Mouse (Mus musculus) heart, embryonic 16.5 days (tissue): ENCODE results near the gene Dnah7c. TPM values are rescaled to one million over a fixed set of nuclear protein-coding genes. Genes with fewer than 3 reads are reported as not detected.
"Not testable (repeated sequence)": the region's sequence is repeated elsewhere in the genome, so short reads cannot be mapped to it uniquely, and the experiment has no call there.

Source experiments
- ATAC-seq: fragments of 200-750 bp; cut with Nextera tagmentation; replicated peaks from 2 replicates; pipeline ENCODE4 v1.8.0; 2017; ENCODE audit warnings: moderate number of reproducible peaks; ENCODE audit not compliant: insufficient read depth, low FRiP score; ENCODE audit errors: extremely low read depth
- H3K27ac ChIP-seq: fragments of 300-500 bp; sonication (generic); 2 replicates; pipeline ENCODE4 v1.5.1; 2014; ENCODE audit warnings: mild to moderate bottlenecking, low read length, control low read depth, moderate library complexity
- H3K27me3 ChIP-seq: fragments of 300-500 bp; sonication (generic); 2 replicates; pipeline ENCODE4 v1.6.1; 2014; ENCODE audit warnings: low read length, mixed read lengths; ENCODE audit not compliant: control insufficient read depth, insufficient read depth
- H3K36me3 ChIP-seq: fragments of 300-500 bp; sonication (generic); 2 replicates; pipeline ENCODE4 v1.6.1; 2014; ENCODE audit not compliant: control insufficient read depth, insufficient read depth
- H3K4me1 ChIP-seq: fragments of 300-500 bp; sonication (generic); 2 replicates; pipeline ENCODE4 v1.6.1; 2014; ENCODE audit warnings: low read length, mixed read lengths; ENCODE audit not compliant: control insufficient read depth, insufficient read depth
- H3K4me2 ChIP-seq: fragments of 300-500 bp; sonication (generic); 2 replicates; pipeline ENCODE4 v1.6.1; 2014; ENCODE audit warnings: low read depth, mild to moderate bottlenecking, control low read depth, low read length
- H3K4me3 ChIP-seq: fragments of 300-500 bp; sonication (generic); 2 replicates; pipeline ENCODE4 v1.5.1; 2014; ENCODE audit warnings: mild to moderate bottlenecking, control low read depth, low read length
- H3K9ac ChIP-seq: fragments of 300-500 bp; sonication (generic); 2 replicates; pipeline ENCODE4 v1.6.1; 2014; ENCODE audit warnings: low read length, control low read depth
- H3K9me3 ChIP-seq: fragments of 300-500 bp; sonication (generic); replicated peaks from 2 replicates; pipeline ENCODE4 v1.6.1; 2016; ENCODE audit warnings: low read length; ENCODE audit not compliant: control insufficient read depth
- WGBS: fragments of 180-500 bp; shearing (Covaris S2); extraction: QIAGEN DNeasy Blood & Tissue Kit; methylation state at CpG from one replicate; pipeline ENCODE4 v1.1.7; 2014; 5-methylcytosine and 5-hydroxymethylcytosine counted together
- polyA plus RNA-seq: library from polyadenylated mRNA; unstranded; fragments of >200 nt; fragmentation: Nextera tagmentation; extraction: Ambion mirVana; gene quantifications from 2 replicates; pipeline ENCODE4 v1.2.1, GENCODE M21; 2015

The Dnah7c gene
- polyA plus RNA-seq, 1 experiment from 2014 or later, result 0.13 TPM

DNA sequence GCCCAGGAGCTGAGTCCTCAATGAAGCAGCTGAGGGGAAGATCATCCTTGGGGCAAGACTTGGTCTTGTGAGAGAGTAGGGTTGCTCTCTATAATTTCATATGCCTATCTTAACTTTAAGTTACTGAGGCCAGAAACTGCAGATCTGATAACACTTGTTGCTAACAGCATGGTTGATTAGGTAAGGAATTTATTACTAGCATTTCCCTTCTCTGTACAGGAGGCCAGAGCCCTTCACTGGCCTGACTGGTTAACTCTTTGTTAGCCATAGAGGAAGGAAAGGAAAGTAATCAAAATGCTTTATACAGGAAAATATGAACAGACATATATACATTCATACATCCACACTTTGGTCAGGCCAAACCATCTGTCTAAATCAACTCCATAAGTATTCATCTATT is 95.6 kb downstream of the Dnah7c start:
- no peak overlapping the region for H3K4me2 ChIP-seq
- no peaks in the 10 kb centered on the region for H3K27me3 ChIP-seq
- ATAC-seq, result no peak
- H3K4me1 ChIP-seq, result no peaks in the 10 kb centered on the region
- H3K9ac ChIP-seq, result no peak overlapping the region
- H3K4me3 ChIP-seq, result no peak overlapping the region
- no peaks in the 10 kb centered on the region for H3K9me3 ChIP-seq
- no peaks in the 10 kb centered on the region for H3K36me3 ChIP-seq
- H3K27ac ChIP-seq, result no peak overlapping the region

DNA sequence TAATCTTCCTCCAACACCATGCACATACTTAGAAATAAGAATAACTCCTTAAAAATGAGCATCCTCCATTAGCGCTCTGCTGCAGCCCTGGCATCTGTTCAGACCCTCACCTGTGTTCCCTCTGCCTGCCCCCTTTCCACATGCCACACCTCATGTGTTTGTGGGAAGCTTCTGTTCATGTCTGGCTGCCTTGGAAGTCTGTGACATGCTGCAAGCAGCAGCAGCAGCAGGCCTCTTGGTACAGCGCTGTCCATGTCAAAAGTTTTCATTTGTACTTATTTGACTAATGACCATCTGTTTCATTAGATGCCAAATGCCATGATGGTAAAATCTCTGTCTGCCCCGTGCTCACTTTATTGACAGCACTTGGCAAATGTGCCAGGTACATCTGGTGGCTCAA is 101.1 kb downstream of the Dnah7c start:
- H3K9ac ChIP-seq, H3K9me3 ChIP-seq, H3K36me3 ChIP-seq, H3K4me3 ChIP-seq, ATAC-seq, H3K4me1 ChIP-seq, H3K4me2 ChIP-seq, H3K27me3 ChIP-seq, H3K27ac ChIP-seq: not testable (repeated sequence)
- WGBS, result 52% methylated on average over 3 of the region's 3 CpGs

DNA sequence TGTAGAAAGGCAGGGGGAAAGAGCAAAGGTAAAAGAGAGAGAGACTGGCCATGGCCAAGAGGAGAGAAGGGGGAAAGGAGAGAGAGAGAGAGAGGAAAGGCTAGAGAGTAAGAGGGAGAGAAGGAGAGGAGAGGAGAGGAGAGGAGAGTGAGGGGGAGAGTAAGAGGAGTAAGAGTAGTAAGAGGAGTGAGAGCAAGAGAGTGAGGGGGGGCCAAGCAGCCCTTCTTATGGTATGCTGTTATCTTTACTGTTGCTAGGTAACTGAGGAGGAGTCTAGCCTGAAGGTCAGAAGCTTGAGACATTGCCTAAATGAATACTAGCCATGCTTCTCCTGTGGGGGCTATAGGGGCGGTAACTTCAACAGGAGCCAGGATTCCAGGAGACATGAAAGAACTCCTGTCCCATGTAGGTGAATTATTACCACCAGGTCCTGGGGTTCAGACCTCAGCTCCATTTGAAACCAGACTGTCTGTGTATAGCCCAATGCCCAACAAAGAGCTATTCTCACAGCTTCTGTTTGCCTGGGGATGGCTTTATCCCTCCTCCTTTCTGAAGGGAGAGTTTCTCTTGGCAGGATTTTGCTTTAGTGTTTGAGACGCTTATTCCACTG is 119.5 kb downstream of the Dnah7c start:
- H3K9ac ChIP-seq, result no peak overlapping the region
- H3K27me3 ChIP-seq, result no peaks in the 10 kb centered on the region
- H3K9me3 ChIP-seq, result no peaks in the 10 kb centered on the region
- no peaks in the 10 kb centered on the region for H3K36me3 ChIP-seq
- no peak overlapping the region for H3K4me3 ChIP-seq
- H3K4me2 ChIP-seq, result no peak overlapping the region
- no peak overlapping the region for H3K27ac ChIP-seq
- WGBS, result 61% methylated on average over 2 of the region's 2 CpGs
- H3K4me1 ChIP-seq, result peaks cover 2% of the 10 kb centered on the region; the same call in 1 of the 2 replicates
- no peak for ATAC-seq

DNA sequence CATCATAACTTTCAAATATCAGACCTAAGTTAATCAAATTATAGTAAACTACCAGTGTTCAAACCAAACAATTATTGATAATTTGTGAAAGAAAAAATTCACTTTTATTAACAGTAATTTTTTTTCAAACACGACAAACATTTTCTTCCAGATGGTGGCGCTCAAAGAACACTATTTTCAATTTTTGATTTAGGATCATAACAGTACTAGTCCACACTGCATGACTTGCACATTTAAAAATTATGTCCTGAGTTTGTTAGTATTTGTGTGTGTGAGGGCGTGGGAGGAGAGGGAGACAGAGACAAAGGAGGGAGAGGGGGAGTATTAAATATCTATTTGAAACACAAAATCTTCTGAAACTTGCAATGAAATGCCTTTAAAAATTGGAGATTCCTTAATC is 155.0 kb downstream of the Dnah7c start:
- H3K4me2 ChIP-seq, result no peak overlapping the region
- no peak overlapping the region for H3K27ac ChIP-seq
- H3K4me1 ChIP-seq, result no peaks in the 10 kb centered on the region
- no peaks in the 10 kb centered on the region for H3K36me3 ChIP-seq
- no peaks in the 10 kb centered on the region for H3K9me3 ChIP-seq
- H3K27me3 ChIP-seq, result no peaks in the 10 kb centered on the region
- ATAC-seq, result no peak
- no peak overlapping the region for H3K4me3 ChIP-seq
- WGBS, result 28% methylated on average over 3 of the region's 3 CpGs
- no peak overlapping the region for H3K9ac ChIP-seq

DNA sequence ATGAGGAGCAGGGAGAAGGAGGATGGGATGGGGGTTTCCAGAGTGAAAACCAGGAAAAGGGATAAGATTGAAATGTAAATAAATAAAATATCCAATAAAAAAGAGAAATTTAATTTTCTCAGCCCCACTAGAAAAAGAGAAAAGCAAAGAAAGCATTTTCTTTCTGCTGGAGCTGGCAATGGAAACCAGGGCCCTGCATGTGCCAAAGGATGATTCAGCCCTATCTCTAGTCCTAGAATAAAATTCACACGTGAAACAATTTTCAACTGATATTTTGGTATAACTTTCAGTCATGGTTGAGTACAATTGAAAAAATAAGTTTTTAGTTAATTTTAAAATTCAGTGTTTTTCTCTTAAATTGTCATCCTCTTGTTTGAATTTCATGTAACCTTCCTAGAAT is 168.4 kb downstream of the Dnah7c start:
- ATAC-seq, H3K4me2 ChIP-seq, H3K9me3 ChIP-seq, H3K9ac ChIP-seq, H3K27ac ChIP-seq, H3K4me3 ChIP-seq, H3K36me3 ChIP-seq, H3K4me1 ChIP-seq, H3K27me3 ChIP-seq: not testable (repeated sequence)
- 78% methylated on average over 1 of the region's 1 CpGs for WGBS

DNA sequence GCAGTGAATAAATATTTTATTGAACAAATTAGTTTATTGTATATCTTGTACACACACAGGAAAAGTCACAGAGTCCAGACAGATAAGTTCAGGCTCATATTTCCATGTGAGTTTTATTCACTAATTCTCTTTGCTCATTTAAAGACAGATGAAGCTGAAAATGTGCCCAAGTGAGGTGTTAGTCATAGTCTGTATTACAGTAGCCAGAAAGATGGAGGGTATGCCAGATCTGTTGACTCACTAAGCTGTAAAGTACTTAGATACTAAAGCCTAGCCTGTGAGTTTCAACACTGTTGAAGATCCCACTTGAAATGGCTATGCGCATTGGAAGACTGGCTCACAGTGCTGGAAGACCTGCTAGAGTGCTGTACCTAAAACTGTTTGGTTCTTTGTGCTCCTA is 171.0 kb downstream of the Dnah7c start:
- not testable (repeated sequence) for H3K9me3 ChIP-seq, H3K4me1 ChIP-seq, H3K9ac ChIP-seq, H3K4me3 ChIP-seq, H3K27me3 ChIP-seq, H3K4me2 ChIP-seq, H3K36me3 ChIP-seq, ATAC-seq, H3K27ac ChIP-seq
- 89% methylated on average over 1 of the region's 1 CpGs for WGBS

DNA sequence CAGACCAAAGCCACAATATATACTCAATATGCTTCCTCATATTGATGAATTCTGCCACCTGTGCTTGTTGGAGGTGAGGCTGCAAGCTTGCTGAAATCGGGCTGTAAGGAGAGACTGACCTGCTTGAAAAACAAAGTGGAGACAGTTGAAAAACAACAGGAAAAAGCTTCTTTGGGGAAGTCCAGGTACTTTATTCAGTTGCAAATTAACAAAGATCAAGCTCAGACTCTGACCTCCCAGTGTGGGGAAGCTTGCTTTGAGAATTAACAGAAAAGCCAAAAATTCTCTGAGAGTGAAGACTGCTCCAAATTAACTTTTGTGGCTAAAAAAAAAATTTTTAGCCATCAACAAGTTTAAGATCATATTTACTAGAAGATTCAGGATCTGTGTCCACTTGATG is 194.9 kb downstream of the Dnah7c start:
- H3K27me3 ChIP-seq, result no peaks in the 10 kb centered on the region
- no peak overlapping the region for H3K4me2 ChIP-seq
- no peaks in the 10 kb centered on the region for H3K36me3 ChIP-seq
- no peak overlapping the region for H3K4me3 ChIP-seq
- H3K9me3 ChIP-seq, result no peaks in the 10 kb centered on the region
- no peak overlapping the region for H3K9ac ChIP-seq
- H3K4me1 ChIP-seq, result no peaks in the 10 kb centered on the region
- H3K27ac ChIP-seq, result no peak overlapping the region
- no peak for ATAC-seq
- 85% methylated on average over 1 of the region's 1 CpGs for WGBS

DNA sequence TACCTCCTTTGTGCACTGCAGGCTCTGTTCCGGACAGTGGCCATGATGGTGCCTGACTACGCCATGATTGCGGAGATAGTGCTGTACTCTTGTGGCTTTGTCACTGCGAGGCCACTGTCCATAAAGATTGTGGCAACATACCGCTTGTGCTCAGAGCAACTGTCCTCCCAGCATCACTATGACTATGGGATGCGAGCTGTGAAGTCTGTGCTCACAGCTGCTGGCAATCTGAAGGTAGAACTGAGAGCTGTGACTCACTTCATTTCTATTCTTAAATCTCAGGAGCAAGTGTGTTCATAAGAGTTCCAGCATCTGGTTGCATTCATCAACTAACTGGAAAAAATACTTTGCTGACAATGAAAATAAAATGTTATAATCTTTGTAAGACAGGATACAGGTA is 200.5 kb downstream of the Dnah7c start:
- H3K4me3 ChIP-seq, H3K27me3 ChIP-seq, H3K36me3 ChIP-seq, ATAC-seq, H3K4me1 ChIP-seq, H3K9me3 ChIP-seq, H3K9ac ChIP-seq, H3K4me2 ChIP-seq, H3K27ac ChIP-seq: not testable (repeated sequence)
- WGBS, result 89% methylated on average over 6 of the region's 6 CpGs

DNA sequence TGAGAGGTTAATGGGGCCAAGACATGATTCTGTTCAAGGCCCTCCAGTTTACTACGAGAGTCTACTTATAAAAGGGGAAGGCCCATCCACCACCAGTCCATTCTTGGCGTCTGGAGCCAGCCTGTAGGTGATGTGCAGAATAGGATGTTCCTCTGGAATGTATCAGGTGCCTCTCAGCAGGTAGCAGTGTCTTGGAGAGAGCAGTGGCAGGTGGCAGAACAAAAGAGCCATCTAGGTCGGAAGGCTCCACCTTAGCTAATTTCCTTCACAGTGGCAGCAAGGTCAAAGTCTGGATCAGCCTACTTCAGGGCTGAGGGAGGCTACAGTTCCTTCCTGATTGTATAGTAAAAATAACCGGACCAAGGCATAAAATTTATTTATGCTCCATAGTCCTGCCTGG is 224.4 kb downstream of the Dnah7c start:
- WGBS, result 81% methylated on average over 4 of the region's 4 CpGs
- not testable (repeated sequence) for ATAC-seq, H3K9ac ChIP-seq

DNA sequence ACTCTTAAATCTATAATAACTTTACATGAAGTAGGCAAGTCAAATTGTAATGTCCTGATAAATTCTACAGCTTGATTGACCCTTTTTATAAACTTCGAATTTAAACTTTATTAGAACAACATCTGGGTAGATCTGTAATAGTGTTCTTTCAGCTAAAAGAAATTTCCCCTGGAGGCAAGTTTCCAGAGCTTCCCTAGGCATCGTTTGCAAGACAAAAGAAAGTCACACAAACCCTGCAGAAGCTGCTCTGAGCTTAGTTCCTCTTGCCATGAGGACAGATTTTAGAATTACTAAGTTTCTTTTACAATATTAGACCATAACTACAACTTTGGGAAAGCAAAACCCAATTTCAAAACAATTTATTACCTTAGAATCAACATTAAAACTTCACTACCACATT is 227.3 kb downstream of the Dnah7c start:
- ATAC-seq, H3K9me3 ChIP-seq: not testable (repeated sequence)
- WGBS, result 58% methylated on average over 2 of the region's 2 CpGs

More for the DNA sequence above, 224.4 kb downstream of the Dnah7c start:
- H3K4me2 ChIP-seq, H3K4me1 ChIP-seq, H3K27me3 ChIP-seq, H3K36me3 ChIP-seq, H3K27ac ChIP-seq, H3K9me3 ChIP-seq, H3K4me3 ChIP-seq: not testable (repeated sequence)

More for the DNA sequence above, 227.3 kb downstream of the Dnah7c start:
- H3K27ac ChIP-seq, H3K4me2 ChIP-seq, H3K36me3 ChIP-seq, H3K27me3 ChIP-seq, H3K4me3 ChIP-seq, H3K4me1 ChIP-seq, H3K9ac ChIP-seq: not testable (repeated sequence)
